Mouse (Mus musculus): Measurements from ENCODE around the gene Tsc2. TPM values are rescaled to one million over a fixed set of nuclear protein-coding genes. Genes with fewer than 3 reads are reported as not detected.

The Tsc2 gene
- total RNA-seq, 2 experiments from 2014 or later: 76.7 to 88.2 TPM

DNA sequence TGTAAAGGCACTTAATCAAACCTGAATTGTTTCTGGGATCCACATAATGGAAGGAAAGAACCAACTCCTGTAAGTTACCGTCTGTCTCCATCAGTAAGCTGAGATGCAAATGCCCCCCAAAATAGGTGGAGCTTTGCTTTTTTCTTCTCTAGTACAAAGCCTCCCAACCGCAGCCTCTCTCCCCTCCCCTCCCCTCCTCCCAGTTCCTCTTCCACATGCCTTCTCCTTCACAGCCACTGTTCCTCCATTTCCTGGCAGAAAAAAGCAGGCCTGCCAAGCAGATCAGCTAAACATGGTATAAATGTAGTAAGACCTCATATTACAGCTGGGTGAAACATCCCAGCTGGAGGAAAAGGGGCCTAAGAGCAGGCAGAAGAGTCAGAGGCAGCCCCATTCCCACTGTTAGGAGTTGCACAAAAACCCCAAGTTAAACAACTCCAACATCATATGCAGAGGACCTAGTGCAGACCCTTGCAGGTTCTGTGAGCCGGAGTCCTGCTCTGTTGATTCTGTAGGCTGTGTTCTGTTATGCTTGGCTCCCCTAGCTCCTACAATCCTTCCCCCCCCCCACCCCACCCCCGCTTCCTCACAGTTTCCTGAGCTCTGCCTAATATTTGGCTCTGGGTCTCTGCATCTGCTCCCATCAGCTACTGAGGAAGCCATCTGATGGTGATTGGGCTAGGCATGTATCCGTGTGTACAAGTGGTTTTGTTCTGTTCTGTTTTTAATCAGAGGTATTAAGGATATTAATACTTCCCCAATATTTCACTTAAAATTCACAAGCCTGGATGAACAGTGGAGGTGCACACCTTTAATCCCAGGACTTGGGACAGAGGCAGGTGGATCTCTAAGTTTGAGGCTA lies 48.6 kb downstream of the Tsc2 start:
- no peak for DNase-seq
- intact Hi-C loops (cut with DNase I): no loop called here

GRCm38 (mm10) chr17:24580287-24580686 lies 52.1 kb downstream of the Tsc2 start:
- intact Hi-C loops (cut with DNase I): no loop called here
- DNase-seq: no peak

GRCm38 (mm10) chr17:24579532-24579931 lies 52.9 kb downstream of the Tsc2 start:
- DNase-seq: no peak

GRCm38 (mm10) chr17:24573811-24574210 lies 58.6 kb downstream of the Tsc2 start:
- intact Hi-C loops (cut with DNase I): no loop called here

More at GRCm38 (mm10) chr17:24579532-24579931, 52.9 kb downstream of the Tsc2 start:
- intact Hi-C loops (cut with DNase I): no loop called here

DNA sequence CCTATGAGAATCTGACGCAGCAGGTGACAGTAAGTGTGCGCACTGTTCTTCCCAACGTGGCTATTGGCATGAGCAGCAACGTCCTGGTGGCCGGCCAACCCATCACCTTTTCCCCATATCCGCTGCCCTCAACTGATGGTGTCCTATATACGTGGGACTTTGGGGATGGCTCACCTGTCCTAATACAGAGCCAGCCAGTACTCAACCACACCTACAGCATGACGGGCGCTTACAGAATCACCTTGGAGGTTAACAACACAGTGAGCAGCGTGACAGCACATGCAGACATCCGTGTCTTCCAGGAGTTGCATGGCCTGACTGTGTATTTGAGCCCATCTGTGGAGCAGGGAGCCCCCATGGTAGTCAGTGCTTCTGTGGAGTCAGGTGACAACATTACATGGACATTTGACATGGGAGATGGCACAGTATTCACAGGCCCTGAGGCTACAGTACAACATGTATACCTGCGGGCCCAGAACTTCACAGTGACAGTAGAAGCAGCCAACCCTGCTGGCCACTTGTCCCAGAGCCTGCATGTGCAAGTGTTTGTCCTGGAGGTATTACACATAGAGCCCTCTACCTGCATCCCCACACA lies 59.7 kb downstream of the Tsc2 start:
- intact Hi-C loops (cut with DNase I): no loop called here
- DNase-seq: no peak

More at GRCm38 (mm10) chr17:24573811-24574210, 58.6 kb downstream of the Tsc2 start:
- DNase-seq: no peak

DNA sequence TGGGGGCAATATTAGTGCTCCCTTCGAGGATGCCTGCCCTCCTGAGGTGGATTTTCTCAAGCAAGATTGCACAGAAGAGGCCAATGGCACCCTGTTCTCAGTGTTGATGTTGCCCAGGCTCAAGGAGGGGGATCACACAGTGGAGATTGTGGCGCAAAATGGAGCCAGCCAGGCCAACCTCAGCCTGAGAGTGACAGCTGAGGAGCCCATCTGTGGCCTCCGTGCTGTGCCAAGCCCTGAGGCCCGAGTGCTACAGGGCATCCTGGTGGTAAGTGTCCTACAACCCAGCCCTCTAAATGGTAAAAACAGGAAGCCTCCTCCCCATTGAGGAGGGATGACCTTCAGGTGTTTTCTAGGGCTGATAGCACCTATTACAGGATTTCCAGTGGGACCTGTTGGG lies 62.6 kb downstream of the Tsc2 start:
- no peak for DNase-seq

GRCm38 (mm10) chr17:24567034-24567779 lies 65.2 kb downstream of the Tsc2 start:
- intact Hi-C loops (cut with DNase I): no loop called here
- DNase-seq: peak; percentile 65 to 67

More for the DNA sequence above, 62.6 kb downstream of the Tsc2 start:
- intact Hi-C loops (cut with DNase I): no loop called here

DNA sequence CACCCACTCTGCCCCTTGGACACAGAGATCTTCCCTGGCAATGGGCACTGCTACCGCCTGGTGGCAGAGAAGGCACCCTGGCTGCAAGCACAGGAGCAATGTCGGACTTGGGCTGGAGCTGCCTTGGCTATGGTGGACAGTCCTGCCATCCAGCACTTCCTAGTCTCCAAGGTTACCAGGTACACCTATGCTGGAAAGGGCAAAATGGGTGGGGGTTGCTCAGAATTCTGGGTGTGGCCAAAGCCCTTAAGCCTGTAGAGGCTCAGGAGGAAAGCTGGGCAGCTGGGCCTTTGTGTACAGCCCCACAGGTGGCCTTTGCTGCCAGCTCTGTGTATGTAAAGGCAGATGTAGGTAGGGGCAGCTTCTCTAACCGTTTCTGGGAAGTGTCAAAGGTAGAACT lies 66.6 kb downstream of the Tsc2 start:
- intact Hi-C loops (cut with DNase I): no loop called here
- no peak for DNase-seq

- DNase-seq: no peak
- intact Hi-C loops (cut with DNase I): no loop called here
These were observed 67.3 kb downstream of the Tsc2 start for GRCm38 (mm10) chr17:24565092-24565491.

- no peak for DNase-seq
- intact Hi-C loops (cut with DNase I): no loop called here
These were observed 68.0 kb downstream of the Tsc2 start for GRCm38 (mm10) chr17:24564422-24564821.

DNA sequence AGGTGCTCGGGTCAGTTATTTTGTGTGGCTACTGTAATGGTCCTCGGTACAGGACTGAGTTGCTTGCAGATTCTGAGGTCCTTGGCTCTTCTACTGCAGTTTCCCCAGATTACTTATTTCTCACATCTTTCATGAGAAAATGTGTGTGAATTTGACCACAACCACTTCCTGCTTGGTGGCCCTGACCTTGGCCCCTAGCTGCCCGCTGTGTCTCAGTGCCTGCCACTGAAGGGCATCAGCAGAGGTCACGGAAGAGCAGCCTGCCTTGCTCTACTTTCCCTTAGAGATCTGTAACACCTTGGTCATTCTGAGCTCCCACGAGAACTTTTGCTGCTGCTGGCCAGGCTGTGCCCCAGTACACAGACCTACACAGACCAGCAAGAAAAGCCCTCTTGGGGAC lies 68.8 kb downstream of the Tsc2 start:
- no peak for DNase-seq
- intact Hi-C loops (cut with DNase I): no loop called here

GRCm38 (mm10) chr17:24561592-24561991 lies 70.8 kb downstream of the Tsc2 start:
- no peak for DNase-seq
- intact Hi-C loops (cut with DNase I): no loop called here

- intact Hi-C loops (cut with DNase I): no loop called here
- DNase-seq: peak in 1 of 2 experiments; percentile 26
These were observed 72.0 kb downstream of the Tsc2 start for GRCm38 (mm10) chr17:24560301-24561028.

- peak; percentile 56 to 58 for DNase-seq
- intact Hi-C loops (cut with DNase I): no loop called here
These were observed 73.3 kb downstream of the Tsc2 start for GRCm38 (mm10) chr17:24559146-24559545.

DNA sequence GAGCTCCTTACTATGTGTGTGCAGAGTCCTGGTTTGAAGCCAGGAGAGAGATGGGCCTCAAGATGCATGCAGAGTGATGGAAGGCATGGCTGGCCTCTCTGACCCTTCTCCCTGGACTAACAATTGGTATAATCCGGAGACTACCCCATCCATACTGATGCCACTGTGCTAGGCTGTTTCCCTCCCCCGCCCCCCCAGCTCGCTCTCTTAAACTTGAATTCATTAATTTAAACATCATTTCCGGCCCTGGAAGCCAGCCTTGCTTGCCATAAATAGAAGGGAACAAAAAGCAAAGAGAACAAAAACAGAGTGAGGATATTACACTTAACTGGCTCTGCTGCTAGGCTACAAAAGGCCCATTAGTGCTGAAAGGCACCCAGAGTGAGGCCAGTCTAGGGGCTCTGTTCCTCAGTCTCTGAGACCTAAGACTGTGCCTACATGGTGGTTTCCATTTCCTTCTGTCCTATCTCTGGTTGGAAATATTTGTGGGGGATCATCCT lies 73.8 kb downstream of the Tsc2 start:
- intact Hi-C loops (cut with DNase I): no loop called here
- DNase-seq: peak in 1 of 2 experiments; percentile 39

GRCm38 (mm10) chr17:24557091-24557490 lies 75.3 kb downstream of the Tsc2 start:
- peak; percentile 61 to 67 for DNase-seq
- intact Hi-C loops (cut with DNase I): no loop called here

DNA sequence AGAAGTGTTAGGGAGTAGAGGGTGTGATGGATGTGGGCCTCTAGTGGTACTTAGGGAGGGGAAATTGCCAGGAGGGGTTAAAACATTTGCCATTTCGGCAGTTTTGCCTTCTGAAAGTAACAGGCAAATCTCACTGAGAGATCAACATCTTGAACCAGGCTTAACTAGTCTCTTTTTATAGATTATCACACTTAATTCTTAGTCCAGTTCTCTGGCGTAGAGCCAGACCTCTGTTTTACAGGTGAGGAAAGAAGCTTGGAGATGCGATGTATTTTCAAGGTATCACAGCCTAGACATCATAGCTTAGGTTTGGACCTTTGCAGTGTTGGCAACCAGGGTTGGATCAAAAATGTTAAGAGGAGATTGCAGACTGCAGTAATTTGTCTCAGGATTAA lies 81.4 kb downstream of the Tsc2 start:
- DNase-seq: no peak
- intact Hi-C loops (cut with DNase I): no loop called here

DNA sequence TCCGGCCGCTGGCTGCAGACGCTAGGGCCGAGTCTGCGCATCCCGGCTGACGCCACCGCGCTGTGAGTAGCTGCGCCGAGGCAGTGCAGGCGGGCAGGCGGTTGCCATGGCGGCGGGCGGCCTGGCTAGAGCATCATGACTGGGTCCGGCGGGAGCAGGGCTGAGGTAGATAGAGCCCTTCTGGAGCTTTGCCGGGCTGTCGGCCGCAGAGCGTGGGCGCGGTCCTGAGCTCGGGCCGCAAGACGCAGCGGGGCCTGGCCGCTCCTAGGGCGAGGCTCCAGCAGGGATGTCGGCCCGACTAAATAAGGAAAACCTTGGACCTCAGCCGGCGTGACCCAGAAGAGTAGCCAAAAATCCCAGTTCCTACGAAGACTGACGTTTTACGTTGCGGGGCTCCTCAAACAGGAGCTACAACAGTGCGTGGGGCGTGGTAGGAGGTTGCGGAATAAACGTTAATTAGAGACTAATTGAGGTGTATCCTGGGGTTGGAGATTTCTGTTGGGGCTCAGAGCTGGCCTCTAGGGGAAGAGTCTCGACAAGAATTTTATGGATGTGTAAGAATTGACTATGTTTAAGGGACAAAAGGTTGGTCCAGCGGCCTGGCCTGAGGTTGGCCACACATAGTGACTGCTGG lies 81.9 kb downstream of the Tsc2 start:
- peak; percentile 80 to 82 for DNase-seq
- intact Hi-C loops (cut with DNase I): no loop called here

DNA sequence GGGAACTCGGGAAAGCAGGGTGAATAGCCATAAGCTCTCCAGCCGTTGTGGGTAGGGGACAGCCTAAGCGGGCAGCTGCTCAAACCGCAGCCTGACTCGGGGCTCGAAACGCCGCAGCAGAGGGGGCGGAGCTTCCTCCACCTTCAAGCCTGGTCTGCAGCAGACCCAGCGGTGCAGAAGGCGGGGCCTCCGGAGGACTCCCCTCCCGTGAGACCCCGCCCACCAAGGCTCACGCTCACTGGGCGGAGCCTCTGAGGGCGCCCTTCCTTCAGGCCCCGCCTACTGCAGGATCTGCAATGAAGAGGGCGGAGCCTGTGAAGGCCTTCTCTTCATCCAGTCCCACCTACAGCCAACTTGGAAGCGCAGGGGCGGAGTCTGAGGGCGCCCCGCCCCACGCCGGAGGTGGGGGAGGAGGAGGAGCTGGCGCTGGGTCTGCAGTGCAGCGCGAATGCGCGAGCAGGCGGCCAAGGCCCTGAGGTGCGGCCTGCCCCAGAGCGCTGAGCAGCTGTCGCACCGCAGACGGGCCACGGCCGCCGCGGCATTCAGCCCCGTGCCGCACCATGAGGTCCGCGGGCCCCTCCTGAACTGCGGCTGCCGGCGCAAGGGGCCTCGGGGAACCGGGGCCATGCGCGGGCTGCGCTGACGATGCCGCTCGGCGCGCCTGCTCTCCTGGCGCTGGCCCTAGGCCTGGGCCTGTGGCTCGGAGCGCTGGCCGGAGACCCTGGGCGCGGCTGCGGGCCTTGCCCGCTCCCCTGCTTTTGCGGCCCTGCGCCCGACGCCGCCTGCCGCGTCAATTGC lies 82.6 kb downstream of the Tsc2 start, which contains the start of gene Pkd1:
Gene Pkd1, plus strand, starts transcription at position 217 of the 798 bp plus-strand sequence.
- DNase-seq: peak; percentile 100
- intact Hi-C loops (cut with DNase I): loop anchor here (5.0 kb wide), 1 partner anchor 37 kb away; no protein-coding TSS in a partner anchor

All from heart, postnatal 14 days (tissue).